Mouse (Mus musculus) midbrain, embryonic 14.5 days (tissue): ENCODE measurements around the gene Birc2. TPM values are rescaled to one million over a fixed set of nuclear protein-coding genes. Genes with fewer than 3 reads are reported as not detected.
A peak's percentile ranks its signal among the peaks of the same experiment; 100 is the strongest.

ENCODE experiments used
- ATAC-seq: fragments of 200-750 bp; cut with Nextera tagmentation; 2 replicates; pipeline ENCODE4 v1.8.0; 2017; ENCODE audit warnings: moderate number of reproducible peaks, moderate library complexity; ENCODE audit not compliant: low FRiP score, low TSS enrichment
- DNase-seq: peaks from one replicate; pipeline ENCODE4 v3.0.0-alpha.2; 2015
- H3K27ac ChIP-seq: fragments of 300-500 bp; sonication (generic); replicated peaks from 2 replicates; pipeline ENCODE4 v1.5.1; 2014; ENCODE audit warnings: mild to moderate bottlenecking, low read depth, low read length, moderate library complexity
- H3K27me3 ChIP-seq: fragments of 300-500 bp; sonication (generic); 2 replicates; pipeline ENCODE4 v1.6.1; 2014; ENCODE audit warnings: low read length, control low read depth, mixed read lengths; ENCODE audit not compliant: control insufficient read depth, insufficient read depth
- H3K36me3 ChIP-seq: fragments of 300-500 bp; sonication (generic); 2 replicates; pipeline ENCODE4 v1.6.1; 2014; ENCODE audit warnings: low read length, control low read depth; ENCODE audit not compliant: control insufficient read depth, insufficient read depth
- H3K4me1 ChIP-seq: fragments of 300-500 bp; sonication (generic); 2 replicates; pipeline ENCODE4 v1.6.1; 2014; ENCODE audit warnings: mild to moderate bottlenecking, antibody characterized with exemption, low read length, control low read depth; ENCODE audit not compliant: control insufficient read depth, insufficient read depth
- H3K4me2 ChIP-seq: fragments of 300-500 bp; sonication (generic); 2 replicates; pipeline ENCODE4 v1.6.1; 2014; ENCODE audit warnings: mild to moderate bottlenecking, low read length, moderate library complexity
- H3K4me3 ChIP-seq: fragments of 300-500 bp; sonication (generic); replicated peaks from 2 replicates; pipeline ENCODE4 v1.5.1; 2014; ENCODE audit warnings: low read depth, low read length
- H3K9ac ChIP-seq: fragments of 300-500 bp; sonication (generic); replicated peaks from 2 replicates; pipeline ENCODE4 v1.6.1; 2014; ENCODE audit warnings: mild to moderate bottlenecking, low read length, moderate library complexity
- H3K9me3 ChIP-seq: fragments of 300-500 bp; sonication (generic); 2 replicates; pipeline ENCODE4 v1.6.1; 2016; ENCODE audit warnings: low read length, control low read depth, mixed read lengths; ENCODE audit not compliant: control insufficient read depth
- WGBS: fragments of 180-500 bp; shearing (Covaris S2); extraction: QIAGEN DNeasy Blood & Tissue Kit; methylation state at CpG from one replicate; pipeline ENCODE4 v1.1.7; 2014; 5-methylcytosine and 5-hydroxymethylcytosine counted together
- polyA plus RNA-seq: library from polyadenylated mRNA; unstranded; fragments of >200 nt; fragmentation: Nextera tagmentation; extraction: Ambion mirVana; gene quantifications from 2 replicates; pipeline ENCODE4 v1.2.1, GENCODE M21; 2014

Gene Birc2
- polyA plus RNA-seq, 1 experiment from 2014 or later, result 57.7 TPM

DNA sequence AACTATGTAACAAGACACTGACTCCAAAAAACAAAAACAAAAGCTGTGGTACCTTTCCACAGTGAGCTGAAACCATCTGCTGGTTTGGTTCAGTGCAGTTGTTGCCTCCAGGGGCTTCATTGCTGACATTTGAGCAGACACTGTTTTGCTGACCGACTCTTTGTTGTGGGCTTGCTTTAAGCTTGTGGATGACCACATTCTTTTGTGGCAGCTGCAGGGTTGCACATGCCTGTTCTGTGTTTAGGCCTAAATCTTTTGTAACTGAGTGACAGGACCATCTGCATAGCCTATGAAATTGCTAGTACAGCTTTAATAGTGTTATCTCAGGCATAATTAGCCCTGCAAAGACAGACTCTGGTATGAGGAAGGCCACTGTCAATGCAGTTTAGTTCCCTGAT, 52.2 kb downstream of the Birc2 start:
- no peak overlapping the region for H3K9ac ChIP-seq
- peak overlapping the region; percentile 37 for H3K27ac ChIP-seq
- WGBS, result 23% methylated on average over 1 of the region's 1 CpGs
- H3K36me3 ChIP-seq, result no peaks in the 10 kb centered on the region
- ATAC-seq (peak; percentile 11; the same call in 1 of the 2 replicates), DNase-seq (peak; percentile 12)
- no peaks in the 10 kb centered on the region for H3K4me1 ChIP-seq
- no peaks in the 10 kb centered on the region for H3K27me3 ChIP-seq
- H3K4me2 ChIP-seq, result no peak overlapping the region
- no peak overlapping the region for H3K4me3 ChIP-seq
- H3K9me3 ChIP-seq, result no peaks in the 10 kb centered on the region

- Histone ChIP-seq H3K36me3 (no peaks in the 10 kb centered on the region), H3K4me1 (no peaks in the 10 kb centered on the region), H3K4me2 (no peak overlapping the region), H3K9me3 (no peaks in the 10 kb centered on the region), H3K27me3 (no peaks in the 10 kb centered on the region), H3K9ac (no peak overlapping the region), H3K4me3 (no peak overlapping the region), H3K27ac (peak overlapping the region; percentile 37)
- ATAC-seq (no peak; the same call in 1 of the 2 replicates), DNase-seq (no peak)
- 81% methylated on average over 15 of the region's 15 CpGs for WGBS
Observed at GRCm38 (mm10) chr9:7783823-7784614, 52.8 kb downstream of the Birc2 start.

DNA sequence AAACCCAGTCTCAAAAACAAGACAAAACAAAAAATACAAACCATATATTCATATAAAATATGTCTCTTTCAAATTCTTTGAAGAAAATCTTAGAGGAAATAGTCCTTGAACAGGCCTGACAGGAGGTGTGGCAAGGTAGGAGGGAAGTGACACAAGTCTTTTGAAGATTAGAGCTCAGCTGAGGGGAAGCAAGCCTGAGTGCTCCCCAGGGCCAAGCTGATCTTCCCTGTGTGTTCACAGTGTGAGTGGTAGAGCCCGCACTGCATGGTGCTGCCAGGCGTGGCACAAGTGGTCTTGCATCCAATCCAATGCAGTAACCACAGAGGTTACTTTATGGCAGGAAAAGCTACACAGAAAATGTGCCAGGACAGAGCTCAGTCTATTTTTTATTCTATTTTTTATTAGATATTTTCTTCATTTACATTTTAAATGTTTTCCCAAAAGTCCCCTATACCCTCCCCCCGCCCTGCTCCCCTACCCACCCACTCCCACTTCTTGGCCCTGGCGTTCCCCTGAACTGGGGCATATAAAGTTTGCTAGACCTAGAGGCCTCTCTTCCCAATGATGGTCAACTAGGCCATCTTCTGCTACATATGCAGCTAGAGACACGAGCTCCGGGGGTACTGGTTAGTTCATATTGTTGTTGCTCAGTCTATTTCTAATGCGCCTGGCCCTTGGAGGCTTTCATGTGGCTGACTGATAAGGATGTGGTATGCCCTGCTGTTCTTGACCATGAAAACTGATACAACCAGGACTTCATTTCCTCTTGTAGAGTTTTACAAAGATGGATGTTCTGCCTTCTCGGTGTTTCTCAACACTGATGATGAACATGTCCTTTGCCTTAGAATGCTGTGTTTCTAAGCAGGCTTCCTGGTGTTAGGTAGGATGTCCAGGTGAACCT, 56.4 kb downstream of the Birc2 start:
- DNase-seq (no peak), ATAC-seq (no peak)
- Histone ChIP-seq H3K4me1 (no peaks in the 10 kb centered on the region), H3K27me3 (no peaks in the 10 kb centered on the region), H3K36me3 (no peaks in the 10 kb centered on the region), H3K27ac (no peak overlapping the region), H3K9ac (no peak overlapping the region), H3K9me3 (no peaks in the 10 kb centered on the region), H3K4me2 (no peak overlapping the region), H3K4me3 (no peak overlapping the region)
- 97% methylated on average over 8 of the region's 8 CpGs for WGBS

DNA sequence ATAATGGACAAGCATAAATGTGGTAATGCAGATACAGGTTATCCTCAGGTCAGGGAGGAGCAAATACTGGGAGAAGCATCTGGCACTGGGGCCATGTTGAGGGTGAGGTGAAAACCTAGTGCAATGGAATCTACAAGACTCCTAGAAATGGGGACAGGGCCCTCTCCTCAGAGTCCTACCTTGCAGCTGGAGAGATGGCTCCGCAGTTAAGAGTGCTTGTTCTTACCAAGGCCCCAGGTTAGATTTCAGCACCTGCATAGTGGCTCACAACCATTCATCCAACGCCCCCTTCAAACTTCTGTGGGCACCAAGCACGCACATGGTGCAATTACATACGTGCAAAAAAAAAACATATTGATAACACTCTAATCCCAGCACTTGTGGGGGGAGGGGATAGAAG, 57.1 kb downstream of the Birc2 start:
- DNase-seq (no peak), ATAC-seq (no peak)
- 97% methylated on average over 4 of the region's 4 CpGs for WGBS

GRCm38 (mm10) chr9:7778771-7779170, 58.1 kb downstream of the Birc2 start:
- Histone ChIP-seq H3K9me3 (no peaks in the 10 kb centered on the region), H3K4me2 (no peak overlapping the region), H3K4me1 (no peaks in the 10 kb centered on the region), H3K4me3 (no peak overlapping the region), H3K27ac (no peak overlapping the region), H3K27me3 (no peaks in the 10 kb centered on the region), H3K36me3 (no peaks in the 10 kb centered on the region), H3K9ac (no peak overlapping the region)
- DNase-seq, result no peak
- 87% methylated on average over 7 of the region's 7 CpGs for WGBS
- ATAC-seq, result no peak

More for the DNA sequence above, 57.1 kb downstream of the Birc2 start:
- Histone ChIP-seq H3K4me3 (no peak overlapping the region), H3K27ac (no peak overlapping the region), H3K4me2 (no peak overlapping the region), H3K4me1 (no peaks in the 10 kb centered on the region), H3K9me3 (no peaks in the 10 kb centered on the region), H3K9ac (no peak overlapping the region), H3K27me3 (no peaks in the 10 kb centered on the region), H3K36me3 (no peaks in the 10 kb centered on the region)

GRCm38 (mm10) chr9:7777652-7778051, 59.2 kb downstream of the Birc2 start:
- H3K9ac ChIP-seq, result no peak overlapping the region
- H3K4me2 ChIP-seq, result no peak overlapping the region
- H3K27ac ChIP-seq, result no peak overlapping the region
- H3K36me3 ChIP-seq, result no peaks in the 10 kb centered on the region
- DNase-seq, result no peak
- no peaks in the 10 kb centered on the region for H3K9me3 ChIP-seq
- no peaks in the 10 kb centered on the region for H3K27me3 ChIP-seq
- ATAC-seq, result no peak
- no peak overlapping the region for H3K4me3 ChIP-seq
- H3K4me1 ChIP-seq, result no peaks in the 10 kb centered on the region
- WGBS, result 83% methylated on average over 1 of the region's 1 CpGs

DNA sequence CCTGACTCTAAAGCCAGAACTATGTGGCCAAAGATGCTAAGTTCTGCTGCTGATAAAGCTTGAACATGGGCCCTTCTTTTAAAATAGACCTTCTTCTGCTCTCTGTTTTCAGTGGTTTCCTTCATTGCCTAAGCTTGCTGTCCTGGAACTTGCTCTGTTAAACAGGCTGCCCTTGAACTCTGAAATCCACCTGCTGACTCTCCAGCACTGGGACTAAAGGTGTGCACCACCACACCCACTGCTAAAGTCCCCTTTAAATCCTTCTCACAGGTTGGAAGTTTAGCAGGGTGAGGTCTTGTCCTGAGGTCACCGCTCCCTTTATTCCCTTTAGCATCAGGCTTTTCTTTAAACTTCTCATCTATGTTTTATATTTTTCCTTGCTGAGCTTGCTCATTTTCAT, 59.9 kb downstream of the Birc2 start:
- DNase-seq, result no peak
- no peaks in the 10 kb centered on the region for H3K4me1 ChIP-seq
- H3K9ac ChIP-seq, result no peak overlapping the region
- no peak for ATAC-seq
- H3K9me3 ChIP-seq, result no peaks in the 10 kb centered on the region
- 97% methylated on average over 1 of the region's 1 CpGs for WGBS
- no peaks in the 10 kb centered on the region for H3K27me3 ChIP-seq
- H3K4me3 ChIP-seq, result no peak overlapping the region
- no peak overlapping the region for H3K4me2 ChIP-seq
- H3K27ac ChIP-seq, result no peak overlapping the region
- H3K36me3 ChIP-seq, result no peaks in the 10 kb centered on the region

DNA sequence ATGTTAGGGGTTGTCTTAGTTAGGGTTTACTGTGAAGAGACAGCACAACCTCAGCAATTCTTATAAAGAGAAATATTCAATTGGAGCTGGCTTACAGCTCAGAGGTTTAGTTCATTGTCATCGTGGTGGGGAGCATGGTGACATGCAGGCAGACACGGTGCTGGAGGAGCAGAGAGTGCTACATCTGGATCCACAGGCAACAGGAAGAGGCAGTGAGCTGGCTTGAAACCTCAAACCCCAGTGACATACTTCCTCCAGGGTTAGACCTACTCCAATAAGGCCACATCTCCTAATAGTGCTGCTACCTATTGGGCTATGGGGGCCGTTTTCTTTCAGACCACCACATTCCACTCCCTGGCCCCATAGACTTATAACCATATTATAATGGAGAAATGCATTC, 60.9 kb downstream of the Birc2 start:
- H3K27me3 ChIP-seq, result no peaks in the 10 kb centered on the region
- 70% methylated on average over 3 of the region's 3 CpGs for WGBS

More for the DNA sequence above, 60.9 kb downstream of the Birc2 start:
- Histone ChIP-seq H3K36me3 (no peaks in the 10 kb centered on the region), H3K9me3 (no peaks in the 10 kb centered on the region), H3K4me3 (no peak overlapping the region), H3K9ac (no peak overlapping the region), H3K4me2 (no peak overlapping the region), H3K4me1 (no peaks in the 10 kb centered on the region), H3K27ac (no peak overlapping the region)
- no peak for DNase-seq
- no peak for ATAC-seq
